Mouse (Mus musculus): ENCODE results near the gene B9d2. TPM values are rescaled to one million over a fixed set of nuclear protein-coding genes. Genes with fewer than 3 reads are reported as not detected.
"Not testable (repeated sequence)": the region's sequence is repeated elsewhere in the genome, so short reads cannot be mapped to it uniquely, and the experiment has no call there.

The B9d2 gene
- polyA plus RNA-seq, 1 experiment from 2014 or later: 39.2 TPM

GRCm38 (mm10) chr7:25720760-25721159 lies 40.2 kb downstream of the B9d2 start:
- no peak overlapping the region for H3K4me3 ChIP-seq
- 92% methylated on average over 5 of the region's 5 CpGs for WGBS

GRCm38 (mm10) chr7:25721776-25722175 lies 41.2 kb downstream of the B9d2 start:
- not testable (repeated sequence) for ATAC-seq (replicated peaks); H3K4me3 ChIP-seq; H3K4me2 ChIP-seq (replicated peaks); H3K9ac ChIP-seq (replicated peaks); H3K27me3 ChIP-seq; H3K27ac ChIP-seq (replicated peaks); H3K9me3 ChIP-seq
- H3K36me3 ChIP-seq: peaks cover 58% of the 10 kb centered on the region
- peaks cover 23% of the 10 kb centered on the region for H3K4me1 ChIP-seq

More at GRCm38 (mm10) chr7:25720760-25721159, 40.2 kb downstream of the B9d2 start:
- ATAC-seq (replicated peaks): no peak
- Histone ChIP-seq H3K27me3 (no peaks in the 10 kb centered on the region), H3K9ac (replicated peaks) (no peak overlapping the region), H3K36me3 (peaks cover 52% of the 10 kb centered on the region), H3K4me2 (replicated peaks) (no peak overlapping the region), H3K4me1 (peaks cover 23% of the 10 kb centered on the region), H3K9me3 (no peaks in the 10 kb centered on the region), H3K27ac (replicated peaks) (no peak overlapping the region)

- WGBS: 88% methylated on average over 19 of the region's 19 CpGs
- no peak overlapping the region for H3K9ac ChIP-seq (replicated peaks)
- H3K4me2 ChIP-seq (replicated peaks): no peak overlapping the region
- no peak for ATAC-seq (replicated peaks)
- no peak overlapping the region for H3K27ac ChIP-seq (replicated peaks)
- H3K27me3 ChIP-seq: no peaks in the 10 kb centered on the region
- no peaks in the 10 kb centered on the region for H3K9me3 ChIP-seq
- H3K4me3 ChIP-seq: no peak overlapping the region
- no peaks in the 10 kb centered on the region for H3K4me1 ChIP-seq
- H3K36me3 ChIP-seq: peaks cover 94% of the 10 kb centered on the region
Observed at GRCm38 (mm10) chr7:25725886-25726285, 45.3 kb downstream of the B9d2 start.

- no peak overlapping the region for H3K27ac ChIP-seq (replicated peaks)
- no peak overlapping the region for H3K4me2 ChIP-seq (replicated peaks)
- no peaks in the 10 kb centered on the region for H3K4me1 ChIP-seq
- H3K9ac ChIP-seq (replicated peaks): no peak overlapping the region
- H3K9me3 ChIP-seq: no peaks in the 10 kb centered on the region
- H3K4me3 ChIP-seq: no peak overlapping the region
- no peaks in the 10 kb centered on the region for H3K27me3 ChIP-seq
- H3K36me3 ChIP-seq: peaks cover 96% of the 10 kb centered on the region
- WGBS: 94% methylated on average over 5 of the region's 5 CpGs
- ATAC-seq (replicated peaks): no peak
Observed at GRCm38 (mm10) chr7:25727800-25728199, 47.2 kb downstream of the B9d2 start.

GRCm38 (mm10) chr7:25729396-25729795 lies 48.8 kb downstream of the B9d2 start:
- Histone ChIP-seq H3K9ac (replicated peaks) (no peak overlapping the region), H3K27ac (replicated peaks) (no peak overlapping the region), H3K36me3 (peaks cover 95% of the 10 kb centered on the region), H3K27me3 (no peaks in the 10 kb centered on the region), H3K9me3 (no peaks in the 10 kb centered on the region), H3K4me3 (no peak overlapping the region), H3K4me1 (no peaks in the 10 kb centered on the region), H3K4me2 (replicated peaks) (no peak overlapping the region)
- ATAC-seq (replicated peaks): no peak
- 72% methylated on average over 2 of the region's 2 CpGs for WGBS

GRCm38 (mm10) chr7:25729862-25730261 lies 49.3 kb downstream of the B9d2 start:
- no peak overlapping the region for H3K4me3 ChIP-seq
- H3K36me3 ChIP-seq: peaks cover 95% of the 10 kb centered on the region
- ATAC-seq (replicated peaks): no peak
- no peak overlapping the region for H3K27ac ChIP-seq (replicated peaks)
- no peaks in the 10 kb centered on the region for H3K27me3 ChIP-seq
- H3K9me3 ChIP-seq: no peaks in the 10 kb centered on the region
- WGBS: 91% methylated on average over 2 of the region's 2 CpGs
- H3K4me2 ChIP-seq (replicated peaks): no peak overlapping the region
- no peak overlapping the region for H3K9ac ChIP-seq (replicated peaks)
- H3K4me1 ChIP-seq: no peaks in the 10 kb centered on the region

- WGBS: 92% methylated on average over 8 of the region's 8 CpGs
- Histone ChIP-seq H3K27ac (replicated peaks) (no peak overlapping the region), H3K9ac (replicated peaks) (no peak overlapping the region), H3K4me3 (no peak overlapping the region), H3K36me3 (peaks cover 94% of the 10 kb centered on the region), H3K9me3 (no peaks in the 10 kb centered on the region), H3K27me3 (no peaks in the 10 kb centered on the region), H3K4me2 (replicated peaks) (no peak overlapping the region), H3K4me1 (no peaks in the 10 kb centered on the region)
- ATAC-seq (replicated peaks): no peak
Observed at GRCm38 (mm10) chr7:25731294-25732055, 50.9 kb downstream of the B9d2 start.

GRCm38 (mm10) chr7:25734991-25735390 lies 54.4 kb downstream of the B9d2 start:
- no peaks in the 10 kb centered on the region for H3K4me1 ChIP-seq
- no peaks in the 10 kb centered on the region for H3K27me3 ChIP-seq
- H3K36me3 ChIP-seq: peaks cover 96% of the 10 kb centered on the region
- H3K9me3 ChIP-seq: no peaks in the 10 kb centered on the region
- ATAC-seq (replicated peaks): no peak
- H3K9ac ChIP-seq (replicated peaks): no peak overlapping the region
- H3K4me2 ChIP-seq (replicated peaks): no peak overlapping the region
- 78% methylated on average over 4 of the region's 4 CpGs for WGBS
- H3K4me3 ChIP-seq: no peak overlapping the region
- H3K27ac ChIP-seq (replicated peaks): no peak overlapping the region

Other genes starting within 250 kb of the B9d2 start
- 0.55 and 0.92 TPM in 2 replicates for gene Ceacam1, start 203.2 kb upstream of the B9d2 start, polyA plus RNA-seq (2015; fragmentation: Nextera tagmentation; extraction: Ambion mirVana)
- 0.10 and 0.23 TPM in 2 replicates for gene Ceacam2, start 140.9 kb upstream of the B9d2 start, polyA plus RNA-seq (2015; fragmentation: Nextera tagmentation; extraction: Ambion mirVana)
- not detected in 2 replicates for gene Erich4, start 64.9 kb upstream of the B9d2 start, polyA plus RNA-seq (2015; fragmentation: Nextera tagmentation; extraction: Ambion mirVana)
- gene Dmac2, start 61.4 kb upstream of the B9d2 start, polyA plus RNA-seq (2015; fragmentation: Nextera tagmentation; extraction: Ambion mirVana): 32.1 and 36.3 TPM in 2 replicates
- gene B3gnt8, start 54.1 kb upstream of the B9d2 start, polyA plus RNA-seq (2015; fragmentation: Nextera tagmentation; extraction: Ambion mirVana): 0.38 and 0.50 TPM in 2 replicates
- gene Bckdha, start 21.8 kb upstream of the B9d2 start, polyA plus RNA-seq (2015; fragmentation: Nextera tagmentation; extraction: Ambion mirVana): 57.8 and 62.1 TPM in 2 replicates
- 50.5 and 51.8 TPM in 2 replicates for gene Exosc5, start 21.6 kb upstream of the B9d2 start, polyA plus RNA-seq (2015; fragmentation: Nextera tagmentation; extraction: Ambion mirVana)
- 14.4 and 17.0 TPM in 2 replicates for gene Tmem91, start 5.6 kb upstream of the B9d2 start, polyA plus RNA-seq (2015; fragmentation: Nextera tagmentation; extraction: Ambion mirVana)
- 0.62 and 0.74 TPM in 2 replicates for gene Tgfb1, start 6.2 kb downstream of the B9d2 start, polyA plus RNA-seq (2015; fragmentation: Nextera tagmentation; extraction: Ambion mirVana)
- gene Ccdc97, start 38.3 kb downstream of the B9d2 start, polyA plus RNA-seq (2015; fragmentation: Nextera tagmentation; extraction: Ambion mirVana): 29.3 and 32.4 TPM in 2 replicates
- 51.8 and 53.5 TPM in 2 replicates for gene Hnrnpul1, start 74.0 kb downstream of the B9d2 start, polyA plus RNA-seq (2015; fragmentation: Nextera tagmentation; extraction: Ambion mirVana)
- gene Axl, start 107.9 kb downstream of the B9d2 start, polyA plus RNA-seq (2015; fragmentation: Nextera tagmentation; extraction: Ambion mirVana): 16.5 and 17.7 TPM in 2 replicates
- 0.61 and 1.1 TPM in 2 replicates for gene Cyp2s1, start 136.1 kb downstream of the B9d2 start, polyA plus RNA-seq (2015; fragmentation: Nextera tagmentation; extraction: Ambion mirVana)
- gene Cyp2b10, start 216.8 kb downstream of the B9d2 start, polyA plus RNA-seq (2015; fragmentation: Nextera tagmentation; extraction: Ambion mirVana): not detected in 2 replicates